Mouse (Mus musculus) frontal cortex, postnatal 14 days (tissue): ENCODE results near the gene Emc8.

Source experiments
- DNase-seq, 2 experiments: peaks; one replicate each; pipeline ENCODE4 v3.0.0; 2022; ENCODE audit warnings: low spot score in 2 of 2

The Emc8 gene

GRCm38 (mm10) chr8:120641245-120641644, 27.1 kb downstream of the Emc8 start:
- no peak for DNase-seq

GRCm38 (mm10) chr8:120634329-120634839, 34.0 kb downstream of the Emc8 start:
- no peak for DNase-seq

- no peak for DNase-seq
Measured at GRCm38 (mm10) chr8:120633665-120634271, 34.6 kb downstream of the Emc8 start.

- DNase-seq, result no peak
Measured at GRCm38 (mm10) chr8:120632969-120633664, 35.3 kb downstream of the Emc8 start.

- no peak for DNase-seq
Measured at GRCm38 (mm10) chr8:120631441-120632375, 36.7 kb downstream of the Emc8 start.

- DNase-seq, result no peak
Measured at GRCm38 (mm10) chr8:120630848-120631247, 37.5 kb downstream of the Emc8 start.

GRCm38 (mm10) chr8:120630031-120630430, 38.3 kb downstream of the Emc8 start:
- DNase-seq, result no peak

- no peak for DNase-seq
Measured at GRCm38 (mm10) chr8:120627298-120627697, 41.1 kb downstream of the Emc8 start.

- DNase-seq, result no peak
Measured at GRCm38 (mm10) chr8:120626461-120626860, 41.9 kb downstream of the Emc8 start.

- DNase-seq, result no peak
Measured at GRCm38 (mm10) chr8:120623608-120624007, 44.8 kb downstream of the Emc8 start.

- DNase-seq, result no peak
Measured at GRCm38 (mm10) chr8:120622161-120622560, 46.2 kb downstream of the Emc8 start.

GRCm38 (mm10) chr8:120620441-120620840, 47.9 kb downstream of the Emc8 start:
- DNase-seq, result no peak

GRCm38 (mm10) chr8:120619235-120620180, 48.9 kb downstream of the Emc8 start:
- DNase-seq, result no peak

- peak in 1 of 2 experiments; percentile 63 for DNase-seq
Measured at GRCm38 (mm10) chr8:120618110-120618509, 50.3 kb downstream of the Emc8 start.

- no peak for DNase-seq
Measured at GRCm38 (mm10) chr8:120616663-120617626, 51.4 kb downstream of the Emc8 start.

GRCm38 (mm10) chr8:120614491-120614890, 53.9 kb downstream of the Emc8 start:
- no peak for DNase-seq

GRCm38 (mm10) chr8:120610824-120611223, 57.5 kb downstream of the Emc8 start:
- DNase-seq, result no peak

- DNase-seq, result peak; percentile 48 to 81
Measured at GRCm38 (mm10) chr8:120607885-120608284, 60.5 kb downstream of the Emc8 start.

- DNase-seq, result no peak
Measured at GRCm38 (mm10) chr8:120607460-120607859, 60.9 kb downstream of the Emc8 start.
